Mouse (Mus musculus) cerebellum, adult 11 months (tissue): ENCODE results near the gene Galk1.
A peak's percentile ranks its signal among the peaks of the same experiment; 100 is the strongest.

Experiments
- DNase-seq: peaks from one replicate; pipeline ENCODE4 v3.0.0; 2022

The Galk1 gene

GRCm38 (mm10) chr11:116009661-116010060 is 2.9 kb downstream of the Galk1 start:
- DNase-seq, result peak; percentile 93

GRCm38 (mm10) chr11:116008832-116009375 is 3.6 kb downstream of the Galk1 start:
- no peak for DNase-seq

GRCm38 (mm10) chr11:116008411-116008810 is 4.1 kb downstream of the Galk1 start:
- no peak for DNase-seq

DNA sequence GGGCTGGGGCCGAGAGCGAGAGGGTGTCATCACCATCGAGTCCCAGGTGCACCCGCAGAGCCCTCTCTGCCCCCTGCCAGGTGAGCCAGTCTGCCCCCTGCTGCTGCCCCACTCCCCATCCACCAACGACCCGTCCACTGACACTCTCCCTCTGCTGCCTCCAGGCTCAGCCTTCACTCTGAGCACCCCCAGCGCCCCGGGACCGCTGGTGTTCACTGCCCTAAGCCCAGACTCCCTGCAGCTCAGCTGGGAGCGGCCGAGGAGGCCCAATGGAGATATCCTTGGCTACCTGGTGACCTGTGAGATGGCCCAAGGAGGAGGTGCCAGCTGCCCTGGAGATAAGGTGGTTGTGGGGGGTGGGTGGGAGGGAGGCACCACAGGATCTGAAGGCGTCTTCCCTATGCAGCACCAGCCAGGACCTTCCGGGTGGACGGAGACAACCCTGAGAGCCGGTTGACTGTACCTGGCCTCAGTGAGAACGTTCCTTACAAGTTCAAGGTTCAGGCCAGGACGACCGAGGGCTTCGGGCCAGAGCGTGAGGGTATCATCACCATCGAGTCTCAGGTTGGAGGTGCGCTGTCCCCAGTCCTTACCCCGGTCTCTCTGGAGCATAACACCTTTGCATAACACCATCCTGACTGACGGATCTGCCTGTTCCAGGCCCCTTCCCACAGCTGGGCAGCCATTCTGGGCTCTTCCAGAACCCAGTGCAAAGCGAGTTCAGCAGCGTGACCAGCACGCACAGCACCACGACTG is 5.2 kb downstream of the Galk1 start:
- DNase-seq, result no peak

DNA sequence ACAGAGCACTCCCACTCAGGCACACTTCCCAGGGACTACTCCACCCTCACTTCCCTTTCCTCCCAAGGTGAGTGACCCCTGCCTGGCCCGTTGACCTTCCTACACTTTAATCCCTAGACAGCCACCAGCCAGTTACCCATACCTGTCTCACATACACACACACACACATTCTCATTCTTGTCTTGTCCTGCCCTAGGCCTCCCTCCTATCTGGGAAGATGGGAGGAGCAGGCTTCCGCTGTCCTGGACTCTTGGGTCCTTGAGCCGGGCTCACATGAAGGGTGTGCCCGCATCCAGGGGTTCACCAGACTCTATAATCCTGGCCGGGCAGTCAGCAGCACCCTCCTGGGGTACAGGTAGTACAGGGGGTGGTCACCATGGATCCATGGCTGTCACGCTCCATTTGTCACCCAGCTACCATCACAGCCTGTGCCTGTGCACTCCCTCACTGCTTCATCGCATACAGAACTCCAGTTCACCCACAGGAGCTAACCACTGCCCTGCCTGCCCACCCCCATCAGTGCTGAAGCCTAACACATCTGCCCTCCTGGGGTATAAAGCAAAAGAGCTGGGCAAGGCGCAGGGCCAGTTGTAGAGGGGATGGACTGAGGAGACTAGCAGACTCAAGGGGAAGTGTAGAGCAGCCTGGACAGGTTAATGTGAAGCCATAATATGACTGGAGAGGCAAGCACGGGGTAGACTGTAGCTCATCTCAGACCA is 6.7 kb downstream of the Galk1 start:
- DNase-seq, result no peak

DNA sequence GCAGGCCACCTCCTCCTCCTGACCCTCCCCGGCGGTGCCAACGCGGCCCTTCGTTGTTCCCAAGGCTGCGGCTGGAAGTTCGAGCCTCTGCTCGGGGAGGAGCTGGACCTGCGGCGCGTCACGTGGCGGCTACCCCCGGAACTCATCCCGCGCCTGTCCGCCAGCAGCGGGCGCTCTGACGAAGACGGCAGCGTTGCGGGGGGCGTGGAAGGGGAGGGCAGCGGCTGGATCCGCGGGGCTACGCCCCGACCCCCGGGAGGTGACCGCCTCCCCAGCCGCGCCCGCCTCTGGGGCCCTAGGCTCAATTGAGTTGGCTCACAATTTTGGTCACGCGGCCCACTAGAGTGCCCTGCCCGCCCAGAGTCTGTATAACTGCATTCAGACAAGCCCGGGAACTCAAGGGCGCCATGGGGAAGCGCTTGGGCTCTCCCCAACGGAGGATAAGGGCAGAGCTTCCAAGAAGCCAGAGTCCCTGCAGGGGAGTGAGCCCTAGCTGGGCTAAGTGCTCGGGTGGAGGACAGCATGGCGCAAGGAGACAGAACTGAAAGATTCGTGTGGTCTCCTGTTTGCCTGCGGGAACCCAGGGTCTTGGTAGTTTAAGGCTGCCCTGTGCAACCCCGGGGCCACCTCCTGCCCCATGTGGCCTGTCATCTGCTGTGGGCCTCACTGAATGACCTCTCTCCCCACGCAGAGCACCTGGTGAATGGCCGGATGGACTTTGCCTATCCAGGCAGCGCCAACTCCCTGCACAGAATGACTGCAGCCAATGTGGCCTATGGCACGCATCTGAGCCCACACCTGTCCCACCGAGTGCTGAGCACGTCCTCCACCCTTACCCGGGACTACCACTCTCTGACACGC is 7.4 kb downstream of the Galk1 start:
- peak; percentile 47 for DNase-seq

DNA sequence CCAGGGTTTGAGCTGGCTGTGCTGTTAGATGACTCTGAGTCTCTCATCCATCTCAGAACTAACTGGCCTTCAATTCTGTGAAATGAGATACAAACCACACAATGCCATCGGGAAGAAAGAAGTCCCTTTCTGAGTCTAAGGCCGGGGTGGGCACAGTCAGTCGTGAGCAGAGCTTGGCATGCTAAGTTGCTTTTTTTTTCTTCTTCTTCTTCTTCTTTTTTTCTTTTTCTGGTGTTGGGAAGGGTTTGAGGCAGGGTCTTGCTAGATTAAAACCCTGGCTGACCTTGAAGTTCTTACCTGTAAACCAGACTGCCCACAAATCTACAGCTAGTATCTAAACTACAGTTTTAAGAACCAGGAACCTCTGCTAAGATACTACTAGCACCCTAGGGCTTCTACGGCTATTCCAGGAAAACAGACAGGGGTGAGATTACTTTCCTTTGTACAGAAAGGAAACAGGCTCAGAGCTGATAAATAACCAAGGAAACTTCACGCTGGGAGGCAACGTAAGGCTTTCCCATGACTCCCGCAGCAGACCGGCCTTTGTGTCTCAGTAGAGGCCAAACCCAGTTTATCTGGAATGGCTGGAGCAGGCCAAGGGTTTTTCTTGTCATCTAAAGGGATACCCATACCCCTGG is 8.2 kb downstream of the Galk1 start:
- DNase-seq, result no peak

GRCm38 (mm10) chr11:116002894-116003293 is 9.6 kb downstream of the Galk1 start:
- no peak for DNase-seq

GRCm38 (mm10) chr11:116001725-116002124 is 10.8 kb downstream of the Galk1 start:
- no peak for DNase-seq

GRCm38 (mm10) chr11:116000607-116001006 is 11.9 kb downstream of the Galk1 start:
- DNase-seq, result no peak

GRCm38 (mm10) chr11:115999538-116000143 is 12.9 kb downstream of the Galk1 start:
- peak; percentile 76 for DNase-seq

DNA sequence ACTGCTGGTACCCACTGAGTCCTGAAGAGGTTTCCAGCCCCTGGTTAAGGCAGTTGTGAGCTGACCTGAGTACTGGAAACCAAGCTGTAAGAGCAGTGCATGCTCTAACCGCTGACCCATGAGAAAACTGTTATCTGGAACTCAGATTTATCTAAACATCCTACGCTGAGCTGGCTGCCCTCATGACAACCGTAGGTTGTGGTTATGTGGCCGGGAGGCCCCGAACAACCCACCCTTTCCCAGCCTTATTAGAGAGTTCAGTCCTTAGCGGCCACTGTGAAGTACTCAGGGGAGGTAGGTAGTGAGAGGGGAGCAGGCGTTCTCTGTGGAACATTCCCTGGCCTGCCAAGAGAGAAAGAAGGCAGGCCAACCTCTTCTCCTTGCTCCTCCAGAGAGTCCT is 13.5 kb downstream of the Galk1 start:
- DNase-seq, result no peak

GRCm38 (mm10) chr11:115997662-115998061 is 14.9 kb downstream of the Galk1 start:
- DNase-seq, result no peak

DNA sequence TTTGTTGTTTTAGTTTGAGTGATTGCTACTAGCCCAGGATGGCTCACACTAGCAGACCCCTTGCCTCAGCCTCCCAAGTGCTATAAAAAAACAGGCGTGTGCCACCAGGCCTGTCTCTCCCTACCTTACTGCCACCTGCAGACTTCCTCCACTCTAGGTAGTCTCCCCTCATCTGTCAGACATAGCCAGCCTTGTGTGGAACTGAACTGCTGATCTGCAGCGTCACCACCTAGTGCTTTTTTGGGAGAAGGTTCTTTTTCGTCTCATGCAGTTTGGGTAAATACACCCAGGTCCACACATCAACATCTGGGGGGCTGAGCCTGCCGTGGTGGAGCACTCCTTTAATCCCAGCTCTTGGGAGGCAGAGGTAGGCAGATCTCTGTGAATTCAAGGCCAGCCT is 15.5 kb downstream of the Galk1 start:
- no peak for DNase-seq

GRCm38 (mm10) chr11:115995256-115995655 is 17.3 kb downstream of the Galk1 start:
- no peak for DNase-seq

GRCm38 (mm10) chr11:115992098-115992497 is 20.4 kb downstream of the Galk1 start:
- DNase-seq, result no peak

DNA sequence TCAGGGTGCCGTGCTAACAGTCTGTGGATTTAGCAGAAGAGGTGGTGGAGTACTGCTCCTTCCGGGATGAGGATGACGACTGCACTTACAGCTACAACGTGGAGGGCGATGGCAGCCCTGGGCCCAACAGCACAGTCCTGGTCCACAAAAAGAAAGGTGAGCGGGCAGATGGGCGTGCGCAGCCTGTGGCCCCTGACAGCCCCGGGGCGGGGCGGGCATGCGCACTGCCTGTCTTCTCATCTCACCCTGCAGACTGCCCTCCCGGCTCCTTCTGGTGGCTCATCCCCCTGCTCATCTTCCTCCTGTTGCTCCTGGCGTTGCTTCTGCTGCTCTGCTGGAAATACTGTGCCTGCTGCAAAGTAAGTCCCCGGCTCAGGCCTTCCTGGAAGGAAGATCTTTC is 22.8 kb downstream of the Galk1 start:
- no peak for DNase-seq

DNA sequence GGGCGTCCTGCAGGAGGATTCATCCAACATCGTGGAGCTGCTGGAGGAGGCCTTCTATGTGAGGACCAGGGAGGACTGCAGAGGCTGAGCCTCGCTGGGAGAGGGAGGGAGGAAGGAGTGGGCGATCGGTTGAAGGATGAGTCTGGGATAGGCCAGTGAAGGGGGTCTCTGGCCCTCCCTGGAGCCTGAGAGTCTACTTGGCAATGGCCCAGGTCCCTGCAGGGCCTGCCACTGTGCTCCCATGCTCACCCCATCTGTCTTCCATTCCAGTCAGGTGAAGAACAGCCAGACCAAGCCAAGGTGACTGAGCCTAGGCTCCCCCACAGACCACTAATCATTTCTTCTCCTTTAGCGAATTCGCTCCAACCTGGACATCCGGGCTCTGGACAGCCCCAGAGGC is 29.2 kb downstream of the Galk1 start:
- peak; percentile 28 for DNase-seq

GRCm38 (mm10) chr11:115982472-115982871 is 30.0 kb downstream of the Galk1 start:
- DNase-seq, result peak; percentile 35

DNA sequence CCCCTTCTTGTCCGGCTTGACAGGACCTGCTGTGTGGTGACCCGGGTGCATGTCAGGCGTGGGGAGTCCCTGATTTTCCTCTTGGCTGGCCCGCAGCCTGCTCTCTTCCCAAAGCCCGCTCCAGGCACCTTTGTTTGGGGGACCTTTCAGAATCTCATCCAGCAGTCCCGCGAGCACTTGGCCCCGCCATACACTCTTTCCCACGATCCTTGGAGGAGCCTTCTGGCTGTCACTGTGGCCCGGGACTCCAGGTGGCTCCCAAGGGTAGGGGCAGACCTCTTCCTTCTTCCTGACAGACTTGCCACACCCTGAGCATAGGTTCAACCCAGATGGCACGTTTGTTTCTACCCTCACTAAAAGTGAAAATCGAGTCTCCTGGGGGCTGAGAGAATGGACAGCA is 37.0 kb downstream of the Galk1 start:
- DNase-seq, result no peak

DNA sequence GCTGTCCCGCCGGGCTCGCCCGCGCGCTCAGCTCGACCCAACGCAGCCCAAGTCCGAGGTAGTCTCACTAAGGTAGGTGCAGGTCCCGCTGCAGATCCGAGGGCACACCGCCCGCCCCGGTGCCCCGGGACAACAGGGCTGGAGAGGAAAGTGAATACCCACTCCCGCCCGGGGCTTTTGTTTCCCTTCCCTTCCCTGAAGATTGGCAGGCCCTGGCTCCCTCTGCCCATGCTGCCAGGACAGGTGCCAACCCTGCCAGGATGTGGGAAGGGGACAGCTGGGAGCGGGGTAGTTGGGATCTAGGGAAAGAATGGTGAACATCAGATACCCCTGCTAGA is 37.5 kb downstream of the Galk1 start:
- DNase-seq, result no peak

DNA sequence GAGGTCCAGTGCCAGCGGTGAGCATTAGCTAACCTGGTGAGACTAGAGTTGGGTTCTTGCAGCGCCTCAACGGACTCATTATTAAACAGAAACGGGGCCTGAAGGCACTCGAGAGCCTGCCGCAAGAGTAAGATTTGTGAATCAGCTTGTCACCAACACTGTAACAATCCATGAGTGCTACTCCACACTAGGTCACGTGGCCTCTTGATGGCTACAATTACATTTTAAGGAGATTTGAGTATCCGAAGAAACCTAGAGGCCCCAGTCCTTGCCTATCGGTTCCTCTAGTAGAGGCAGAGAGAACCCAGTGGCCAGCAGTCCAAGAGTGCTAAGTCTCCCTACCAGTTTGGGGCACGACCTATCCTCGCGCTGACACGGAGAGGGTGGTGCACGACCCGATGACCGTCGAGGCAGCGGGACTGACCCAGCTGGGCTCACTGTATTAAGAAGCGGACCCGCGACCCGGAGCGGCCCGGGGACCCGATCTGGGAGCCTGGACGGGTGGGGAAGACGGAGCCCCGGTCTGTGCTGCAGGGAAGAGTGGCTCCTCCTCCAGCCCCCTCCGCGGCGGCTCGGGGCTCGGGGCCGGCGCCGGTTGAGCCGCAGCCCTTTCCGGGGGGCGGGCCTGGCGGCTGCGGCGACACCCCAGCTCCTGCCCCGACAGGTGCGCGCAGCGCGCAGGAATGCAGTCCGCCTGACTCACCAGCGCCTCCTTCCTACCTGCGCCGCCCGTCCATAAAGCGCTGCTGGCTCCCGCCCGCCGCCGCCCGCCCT is 38.0 kb downstream of the Galk1 start, which contains the start of gene Itgb4:
Gene Itgb4 (plus strand): TSS at position 401 of the 774 bp plus-strand sequence.
- no peak for DNase-seq
